Mouse (Mus musculus) fibroblast of lung, adult 2 months (primary cell): ENCODE data around the gene Lhpp.

Experiments
- DNase-seq: peaks from one replicate; pipeline ENCODE4 v3.0.0-alpha.2; 2011; ENCODE audit warnings: low read depth

Gene Lhpp

GRCm38 (mm10) chr7:132712044-132712708 is 101.7 kb downstream of the Lhpp start:
- no peak for DNase-seq

GRCm38 (mm10) chr7:132712956-132713355 is 102.5 kb downstream of the Lhpp start:
- no peak for DNase-seq

DNA sequence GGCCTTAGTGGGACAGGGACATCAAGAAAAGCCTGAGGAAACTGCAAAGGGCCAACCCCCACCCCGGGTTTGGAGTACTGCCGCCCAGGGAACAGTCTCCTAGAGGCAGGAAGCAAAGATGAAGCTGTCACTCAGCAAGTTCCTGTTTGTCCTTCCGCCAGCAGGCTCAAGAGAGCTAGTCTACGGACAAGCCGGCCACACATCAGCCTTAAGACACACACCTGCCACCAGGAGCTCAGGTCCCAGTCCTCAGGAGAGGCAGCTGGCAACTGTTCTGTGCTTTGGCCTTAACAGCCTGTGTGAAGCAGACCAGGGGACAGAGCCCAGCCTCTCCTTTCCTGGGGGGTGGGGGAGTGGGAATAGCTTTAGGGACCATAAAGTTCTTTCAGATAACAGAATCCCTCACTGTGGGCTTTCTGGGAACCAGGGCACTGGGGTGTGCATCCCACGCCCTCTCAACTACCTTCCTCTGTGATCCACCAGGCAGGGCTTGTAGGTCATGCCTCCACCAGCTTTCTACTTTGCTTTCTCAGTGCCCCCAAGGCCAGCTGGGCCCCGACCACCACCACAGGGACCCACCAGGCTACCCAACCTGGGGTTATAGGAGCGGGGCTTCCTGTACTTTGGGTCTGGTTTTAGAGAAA is 103.2 kb downstream of the Lhpp start:
- no peak for DNase-seq

DNA sequence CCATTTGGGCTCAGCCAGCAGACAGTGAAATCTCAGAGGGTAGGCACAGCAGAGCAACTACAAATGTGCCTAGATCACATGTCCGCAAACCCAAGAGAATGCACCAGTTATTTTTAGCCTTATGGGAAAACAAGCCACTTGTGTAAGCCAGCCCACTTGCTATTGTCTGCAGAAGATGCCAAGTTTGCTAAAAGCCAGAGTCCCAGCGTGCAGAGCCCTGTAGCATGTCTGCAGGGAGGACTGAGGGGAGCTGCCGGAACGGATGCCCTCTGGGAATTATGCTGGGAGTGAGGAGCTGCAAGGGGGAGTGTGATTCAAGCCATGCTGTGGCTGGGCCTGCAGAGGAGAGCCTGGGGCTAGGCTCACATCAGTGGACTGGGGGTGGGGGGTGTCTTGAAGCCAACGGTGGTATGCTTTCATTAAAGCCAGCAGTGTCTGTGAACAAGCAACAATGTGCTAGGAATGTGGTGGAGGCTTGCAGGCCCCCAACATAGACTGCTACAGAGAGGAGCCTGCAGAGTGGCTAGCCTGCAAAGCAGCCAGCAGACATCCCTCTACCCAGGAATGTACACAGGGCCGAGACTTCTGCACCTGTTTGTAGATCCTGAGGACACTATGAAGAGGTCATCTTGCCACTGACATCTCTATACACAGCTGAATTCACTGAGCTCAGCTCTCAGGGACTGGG is 103.9 kb downstream of the Lhpp start:
- DNase-seq: peak; percentile 76

DNA sequence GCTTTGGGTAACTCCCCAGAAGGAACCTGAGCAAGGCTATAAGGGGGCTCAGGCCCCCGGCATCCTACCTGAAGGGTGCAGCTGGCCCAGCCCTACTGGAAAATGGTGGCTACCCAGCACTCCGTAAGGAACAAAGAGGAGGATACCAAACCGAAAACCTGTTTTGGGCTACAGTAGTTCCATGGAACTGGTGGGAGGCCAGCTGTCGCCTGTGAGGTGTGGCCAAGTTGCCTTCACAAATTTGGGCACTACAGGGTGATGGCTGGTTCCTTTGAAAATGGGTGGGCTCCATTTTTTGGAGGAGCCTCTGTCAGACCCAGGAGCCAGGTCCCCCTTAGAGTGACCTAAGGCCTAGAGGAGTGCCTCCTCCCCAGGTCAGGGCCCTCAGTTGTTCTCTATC is 104.8 kb downstream of the Lhpp start:
- no peak for DNase-seq

DNA sequence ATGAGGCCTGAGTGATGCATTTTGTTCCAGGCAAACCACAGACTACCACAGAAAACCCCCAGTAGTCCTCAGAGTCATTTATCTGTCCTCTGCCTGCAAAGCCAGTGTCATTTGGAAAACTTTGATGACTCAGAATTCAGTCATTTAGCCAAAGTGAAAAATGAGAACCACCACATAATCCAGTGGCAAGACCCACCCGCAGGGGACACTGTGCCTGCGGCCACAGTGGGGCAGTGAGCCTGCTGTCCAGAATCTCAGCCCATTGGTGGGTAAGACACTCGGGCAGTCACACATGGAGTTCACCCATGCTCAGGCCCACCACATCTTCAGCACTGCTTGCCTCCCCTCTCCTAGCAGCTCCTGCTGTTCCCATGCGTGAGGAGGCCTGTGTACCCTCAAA is 109.1 kb downstream of the Lhpp start:
- DNase-seq: no peak

DNA sequence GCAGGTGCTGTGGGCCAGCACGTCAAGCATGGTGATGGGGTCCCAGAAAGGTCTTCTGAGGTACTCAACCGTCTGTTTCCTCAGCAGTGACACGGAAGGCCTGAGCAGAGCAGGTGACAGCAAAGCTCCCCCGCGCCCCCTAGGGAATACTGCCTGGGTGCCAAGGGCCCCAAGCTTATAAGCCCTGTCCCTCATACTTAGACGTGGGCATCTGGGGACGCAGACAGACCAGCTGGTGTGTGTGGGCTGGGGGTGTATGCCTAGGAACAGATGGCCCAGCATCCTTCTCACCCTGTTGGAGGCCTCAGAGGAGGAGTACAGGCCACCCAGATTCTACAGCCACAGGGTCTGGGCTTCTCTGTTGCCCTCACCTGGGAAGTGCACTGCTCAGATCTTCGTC is 110.1 kb downstream of the Lhpp start:
- no peak for DNase-seq

DNA sequence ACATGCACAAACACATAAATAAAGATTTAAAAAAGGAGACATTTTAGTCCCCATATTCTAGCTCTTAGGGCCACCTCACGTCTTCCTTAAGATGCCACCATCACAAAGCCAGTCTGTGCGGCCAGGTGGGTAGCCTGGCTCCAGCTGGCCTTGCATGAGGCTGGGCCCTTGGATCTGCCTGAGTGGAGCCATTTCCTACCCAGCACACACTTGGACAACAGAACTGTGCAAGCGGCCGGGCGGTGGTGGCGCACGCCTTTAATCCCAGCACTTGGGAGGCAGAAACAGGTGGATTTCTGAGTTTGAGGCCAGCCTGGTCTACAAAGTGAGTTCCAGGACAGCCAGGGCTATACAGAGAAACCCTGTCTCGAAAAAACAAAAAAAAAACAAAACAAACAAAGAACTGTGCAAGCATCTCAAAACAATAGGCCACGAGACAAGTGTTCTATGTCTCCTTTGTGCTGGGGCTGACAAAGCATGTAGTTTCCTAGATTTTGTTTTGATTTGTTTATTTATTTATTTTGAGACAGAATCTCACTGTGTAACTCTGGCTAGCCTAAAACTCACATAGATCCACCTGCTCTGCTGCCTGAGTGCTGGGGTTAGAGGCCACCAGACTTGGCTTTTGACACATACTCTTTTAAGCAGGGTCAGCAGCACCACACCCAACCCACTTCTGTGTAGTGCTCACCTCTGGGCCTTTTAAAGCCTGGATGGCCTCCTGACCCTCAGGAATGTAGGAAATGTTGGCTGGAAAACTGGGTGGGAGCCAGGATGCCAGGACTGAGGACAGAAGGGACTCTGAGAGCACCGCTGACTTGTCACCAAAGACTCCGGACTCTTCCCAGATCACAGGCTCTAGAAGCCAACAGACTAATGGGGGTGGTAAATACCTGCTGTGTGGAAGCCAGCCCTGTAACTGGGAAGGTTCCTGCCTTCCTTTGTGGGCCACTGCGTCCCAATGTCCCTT is 112.2 kb downstream of the Lhpp start:
- DNase-seq: no peak

- peak; percentile 99 for DNase-seq
Observed at GRCm38 (mm10) chr7:132723906-132724305, 113.5 kb downstream of the Lhpp start.

GRCm38 (mm10) chr7:132724501-132725062 is 114.1 kb downstream of the Lhpp start:
- peak; percentile 56 for DNase-seq

DNA sequence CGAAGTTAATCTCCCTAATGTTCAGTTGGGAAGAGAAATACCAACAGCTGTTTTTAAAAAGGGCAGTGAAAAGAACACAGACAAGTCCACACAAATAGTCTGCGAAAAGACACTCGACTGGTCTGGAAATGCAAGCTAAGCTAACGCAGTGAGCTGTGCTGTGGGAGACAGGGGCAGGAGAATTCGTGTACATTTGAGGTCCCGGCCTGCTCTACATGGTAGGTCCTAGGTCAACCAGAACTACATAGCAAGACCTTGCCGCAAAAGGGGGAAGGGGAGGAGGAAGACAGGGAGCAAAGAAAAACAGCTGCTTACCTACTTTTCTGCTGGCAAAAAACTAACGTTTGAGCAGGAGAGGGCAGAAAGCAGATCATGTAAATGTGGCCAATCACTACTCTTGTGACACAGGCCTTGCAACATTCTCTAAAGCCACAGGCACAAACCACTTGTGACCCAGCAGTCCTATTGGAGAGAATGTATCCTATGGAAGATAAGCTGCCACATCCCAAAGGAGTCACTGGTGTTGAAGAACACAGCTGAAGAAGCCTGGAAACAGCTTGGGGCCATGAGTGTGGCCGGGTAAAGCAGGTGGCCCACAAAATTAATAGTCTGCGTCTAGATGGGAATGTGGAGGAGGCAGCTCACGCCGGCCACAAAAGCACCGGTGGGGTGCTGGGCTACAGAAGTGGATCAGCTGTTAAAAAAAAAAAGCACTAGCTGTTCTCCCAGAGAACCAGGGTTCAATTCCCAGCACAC is 115.8 kb downstream of the Lhpp start:
- no peak for DNase-seq

DNA sequence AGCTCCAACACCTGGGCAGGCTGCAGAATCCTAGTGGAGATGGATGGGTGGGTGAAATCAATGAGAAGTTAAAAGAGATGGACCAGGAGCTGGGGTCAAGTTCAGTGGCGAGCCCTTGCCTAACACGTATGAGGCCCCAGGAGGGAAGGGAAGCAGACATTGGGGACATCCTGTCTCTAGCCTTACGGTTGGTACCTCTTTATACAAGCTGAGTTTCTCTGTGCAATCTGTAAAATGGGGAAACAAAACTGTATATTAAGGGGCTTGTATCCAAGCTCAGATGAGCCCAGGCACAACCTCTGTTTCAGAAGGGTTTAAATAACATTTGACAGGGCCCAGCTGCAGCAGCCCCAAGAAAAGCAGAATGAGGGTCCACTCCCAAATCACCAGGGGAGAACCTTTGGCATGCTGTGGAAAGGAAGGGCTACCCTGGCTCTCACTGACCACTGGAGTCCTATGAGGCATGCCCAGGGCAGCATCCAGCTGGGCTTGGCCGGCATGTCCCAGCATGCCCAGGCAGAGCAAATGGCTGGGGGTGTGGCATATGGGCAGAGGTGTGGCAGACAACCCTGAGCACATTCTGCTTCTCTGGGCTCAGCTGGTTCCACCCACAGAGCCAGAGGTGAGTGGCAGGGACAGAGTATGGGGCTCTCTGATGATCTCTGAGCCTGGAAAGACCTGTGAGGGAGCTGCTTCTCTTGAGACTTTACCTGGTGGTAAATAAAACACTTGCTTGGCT is 118.8 kb downstream of the Lhpp start:
- no peak for DNase-seq

DNA sequence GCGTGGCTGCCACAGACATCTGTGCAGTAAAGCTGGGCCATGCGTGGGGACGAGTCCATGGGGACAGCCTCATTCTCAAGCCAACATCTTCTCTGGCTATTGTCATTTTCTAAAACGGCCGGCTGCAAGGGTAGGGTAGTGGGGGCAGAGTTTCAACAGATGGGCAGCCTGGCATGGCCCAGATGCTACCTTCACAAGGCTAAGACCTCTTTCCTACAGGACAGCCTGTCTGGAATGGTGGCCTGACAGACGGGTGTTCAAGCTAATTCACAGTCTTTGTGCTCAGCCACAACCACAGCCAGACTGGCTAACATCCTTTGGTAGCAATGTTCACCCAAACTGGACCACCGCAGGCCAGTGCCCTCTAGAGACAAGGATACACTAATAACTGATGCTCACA is 120.1 kb downstream of the Lhpp start:
- DNase-seq: no peak

GRCm38 (mm10) chr7:132731558-132731957 is 121.1 kb downstream of the Lhpp start:
- DNase-seq: no peak

DNA sequence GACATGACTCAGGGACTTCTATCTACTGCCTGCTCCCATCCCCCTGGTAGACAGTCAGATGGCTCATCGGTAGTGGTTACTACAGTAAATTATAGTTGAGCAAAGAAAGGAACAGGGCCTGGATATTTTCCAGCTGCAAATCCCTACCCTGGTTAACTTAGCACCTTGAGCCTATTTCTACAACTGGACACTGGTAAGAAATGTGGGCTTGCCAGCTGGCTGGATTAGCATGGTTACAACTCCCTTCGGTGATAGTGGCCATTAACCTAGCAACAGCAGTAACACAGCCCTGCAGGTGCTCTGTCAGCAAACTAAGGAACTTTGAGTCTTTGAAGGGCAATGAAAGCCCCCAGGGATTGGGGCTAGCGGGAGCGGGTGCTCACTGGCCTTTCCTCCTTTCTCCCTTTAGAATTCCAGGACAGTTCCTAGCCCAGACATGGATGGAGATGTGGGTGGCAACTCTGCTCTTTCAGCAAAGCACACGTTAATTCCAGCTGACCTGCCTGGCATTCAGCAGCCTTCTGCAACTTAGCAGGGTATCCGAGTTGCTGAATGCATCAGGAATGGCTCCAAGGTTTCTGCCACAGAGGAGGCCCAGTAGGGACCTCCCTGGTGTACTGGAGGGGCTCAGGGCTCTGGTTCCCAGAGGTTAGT is 121.8 kb downstream of the Lhpp start:
- no peak for DNase-seq

- no peak for DNase-seq
Observed at GRCm38 (mm10) chr7:132733521-132733920, 123.1 kb downstream of the Lhpp start.

DNA sequence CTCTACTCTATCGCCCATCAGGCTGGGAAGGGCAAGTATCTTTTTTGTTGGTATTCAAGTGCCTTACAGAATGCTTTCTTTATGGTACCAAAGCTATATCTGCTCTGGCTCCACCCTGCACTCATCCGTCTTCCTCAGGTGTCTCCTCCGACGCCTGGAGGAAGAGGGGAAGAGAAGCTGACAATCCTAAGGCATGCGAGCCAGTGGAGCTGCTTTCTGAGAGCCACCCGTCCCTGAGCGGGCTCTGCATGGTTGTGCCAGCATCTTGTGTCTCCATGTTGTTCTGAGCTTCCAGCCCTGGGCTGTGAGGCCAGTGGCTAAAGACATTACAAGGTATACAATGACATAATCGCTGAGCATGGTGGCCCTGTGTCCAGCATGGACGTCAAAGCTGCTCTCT is 123.8 kb downstream of the Lhpp start:
- DNase-seq: no peak

- DNase-seq: no peak
Observed at GRCm38 (mm10) chr7:132735145-132735544, 124.7 kb downstream of the Lhpp start.

GRCm38 (mm10) chr7:132736099-132736862 is 125.8 kb downstream of the Lhpp start:
- peak; percentile 84 for DNase-seq
